Mouse (Mus musculus) heart, postnatal 0 days (tissue): ENCODE measurements around the gene Hoxc12. TPM values are rescaled to one million over a fixed set of nuclear protein-coding genes. Genes with fewer than 3 reads are reported as not detected.

Experiments
- ATAC-seq: fragments of 200-750 bp; cut with Nextera tagmentation; 2 replicates; pipeline ENCODE4 v1.8.0; 2017; ENCODE audit warnings: low read depth, moderate number of reproducible peaks, moderate library complexity; ENCODE audit not compliant: insufficient read depth
- DNase-seq: peaks from one replicate; pipeline ENCODE4 v3.0.0-alpha.2; 2016; ENCODE audit warnings: low spot score
- H3K27ac ChIP-seq: fragments of 300-500 bp; sonication (generic); 2 replicates; pipeline ENCODE4 v1.5.1; 2014; ENCODE audit warnings: low read depth, mild to moderate bottlenecking
- H3K27me3 ChIP-seq: fragments of 300-500 bp; sonication (generic); 2 replicates; pipeline ENCODE4 v1.6.1; 2014; ENCODE audit warnings: low read length, mixed read lengths; ENCODE audit not compliant: control insufficient read depth, insufficient read depth
- H3K36me3 ChIP-seq: fragments of 300-500 bp; sonication (generic); replicated peaks from 2 replicates; pipeline ENCODE4 v1.6.1; 2014; ENCODE audit warnings: low read length, mixed read lengths; ENCODE audit not compliant: control insufficient read depth, insufficient read depth
- H3K4me1 ChIP-seq: fragments of 300-500 bp; sonication (generic); 2 replicates; pipeline ENCODE4 v1.6.1; 2014; ENCODE audit warnings: antibody characterized with exemption; ENCODE audit not compliant: control insufficient read depth, insufficient read depth
- H3K4me2 ChIP-seq: fragments of 300-500 bp; sonication (generic); 2 replicates; pipeline ENCODE4 v1.6.1; 2014; ENCODE audit warnings: low read depth, mild to moderate bottlenecking, low read length, moderate library complexity
- H3K4me3 ChIP-seq: fragments of 300-500 bp; sonication (generic); 2 replicates; pipeline ENCODE4 v1.5.1; 2014; ENCODE audit warnings: low read depth, low read length
- H3K9ac ChIP-seq: fragments of 300-500 bp; sonication (generic); replicated peaks from 2 replicates; pipeline ENCODE4 v1.6.1; 2014; ENCODE audit warnings: low read depth, low read length, mixed read lengths
- H3K9me3 ChIP-seq: fragments of 300-500 bp; sonication (generic); replicated peaks from 2 replicates; pipeline ENCODE4 v1.6.1; 2016; ENCODE audit warnings: low read length; ENCODE audit not compliant: control insufficient read depth
- CTCF ChIP-seq: IDR thresholded peaks from 2 replicates; pipeline ENCODE4 v1.5.1; 2016; ENCODE audit warnings: antibody characterized with exemption, control low read depth, low read depth
- EP300 ChIP-seq: IDR thresholded peaks from 2 replicates; pipeline ENCODE4 v1.6.1; 2016; ENCODE audit warnings: antibody characterized with exemption, low read depth
- WGBS: fragments of 180-500 bp; shearing (Covaris S2); extraction: QIAGEN DNeasy Blood & Tissue Kit; methylation state at CpG from one replicate; pipeline ENCODE4 v1.1.7; 2014; 5-methylcytosine and 5-hydroxymethylcytosine counted together
- polyA plus RNA-seq: library from polyadenylated mRNA; unstranded; fragments of >200 nt; fragmentation: Nextera tagmentation; extraction: Ambion mirVana; gene quantifications from 2 replicates; pipeline ENCODE4 v1.2.1, GENCODE M21; 2015
- total RNA-seq: library from RNA; depleted of rRNA; stranded (reverse); fragments of >200 nt; gene quantifications from 2 replicates; pipeline ENCODE4 v1.2.3, GENCODE M21; 2014; ENCODE audit warnings: low replicate concordance; rRNA removed

The Hoxc12 gene
- total RNA-seq (not detected in 2 replicates), polyA plus RNA-seq (not detected in 2 replicates)

GRCm38 (mm10) chr15:102936279-102936972, at the start of gene Hoxc12:
Gene Hoxc12, plus strand, starts transcription at chr15:102936757.
- Histone ChIP-seq H3K4me2 (no peak within 1 kb of the TSS), H3K4me3 (no peak within 1 kb of the TSS)
- ATAC-seq = no peak

GRCm38 (mm10) chr15:102895115-102895514, 41.4 kb upstream of the Hoxc12 start:
- Histone ChIP-seq H3K27ac (no peak overlapping the region), H3K36me3 (no peaks in the 10 kb centered on the region), H3K9me3 (no peaks in the 10 kb centered on the region), H3K27me3 (peaks cover 48% of the 10 kb centered on the region; the same call in 1 of the 2 replicates), H3K4me3 (no peak overlapping the region), H3K9ac (no peak overlapping the region), H3K4me1 (no peaks in the 10 kb centered on the region), H3K4me2 (no peak overlapping the region)
- ATAC-seq (no peak), DNase-seq (no peak)
- TF ChIP-seq CTCF (no peak), EP300 (no peak)
- WGBS = 77% methylated on average over 6 of the region's 6 CpGs

More at GRCm38 (mm10) chr15:102936279-102936972, at the start of gene Hoxc12:
- Histone ChIP-seq H3K27me3 (peaks cover 100% of the 10 kb centered on the region), H3K9ac (no peak within 1 kb of the TSS), H3K27ac (no peak within 1 kb of the TSS), H3K36me3 (no peaks in the 10 kb centered on the region), H3K4me1 (no peaks in the 10 kb centered on the region), H3K9me3 (no peaks in the 10 kb centered on the region)
- DNase-seq = no peak
- WGBS = under 1% methylated on average over 31 of the region's 31 CpGs
- TF ChIP-seq CTCF (no peak), EP300 (no peak)

- WGBS = 0% methylated on average over 1 of the region's 1 CpGs
- TF ChIP-seq EP300 (no peak), CTCF (no peak)
Measured at GRCm38 (mm10) chr15:102904946-102905345, 31.6 kb upstream of the Hoxc12 start.

GRCm38 (mm10) chr15:102909536-102909935, 27.0 kb upstream of the Hoxc12 start:
- TF ChIP-seq CTCF (no peak), EP300 (no peak)
- Histone ChIP-seq H3K4me1 (no peaks in the 10 kb centered on the region), H3K9ac (no peak overlapping the region), H3K36me3 (no peaks in the 10 kb centered on the region), H3K4me2 (no peak overlapping the region), H3K9me3 (no peaks in the 10 kb centered on the region), H3K27me3 (peaks cover 95% of the 10 kb centered on the region), H3K4me3 (no peak overlapping the region), H3K27ac (no peak overlapping the region)
- no peak for ATAC-seq
- no peak for DNase-seq
- WGBS = 0% methylated on average over 4 of the region's 4 CpGs

More at GRCm38 (mm10) chr15:102904946-102905345, 31.6 kb upstream of the Hoxc12 start:
- no peak overlapping the region for H3K27ac ChIP-seq
- DNase-seq (no peak), ATAC-seq (no peak)
- H3K9ac ChIP-seq = no peak overlapping the region
- H3K9me3 ChIP-seq = no peaks in the 10 kb centered on the region
- H3K4me1 ChIP-seq = no peaks in the 10 kb centered on the region
- no peak overlapping the region for H3K4me3 ChIP-seq
- H3K4me2 ChIP-seq = no peak overlapping the region
- H3K27me3 ChIP-seq = peaks cover 85% of the 10 kb centered on the region
- no peaks in the 10 kb centered on the region for H3K36me3 ChIP-seq

- H3K27me3 ChIP-seq = peaks cover 96% of the 10 kb centered on the region
- DNase-seq (no peak), ATAC-seq (no peak)
- TF ChIP-seq CTCF (no peak), EP300 (no peak)
- under 1% methylated on average over 18 of the region's 18 CpGs for WGBS
- no peak overlapping the region for H3K4me3 ChIP-seq
- no peaks in the 10 kb centered on the region for H3K9me3 ChIP-seq
- H3K9ac ChIP-seq = no peak overlapping the region
- H3K4me2 ChIP-seq = no peak overlapping the region
- no peaks in the 10 kb centered on the region for H3K4me1 ChIP-seq
- no peaks in the 10 kb centered on the region for H3K36me3 ChIP-seq
- H3K27ac ChIP-seq = no peak overlapping the region
Measured at GRCm38 (mm10) chr15:102910038-102910437, 26.5 kb upstream of the Hoxc12 start.
